Mouse (Mus musculus): ENCODE data around the gene Tpst2. TPM values are rescaled to one million over a fixed set of nuclear protein-coding genes. Genes with fewer than 3 reads are reported as not detected.

The Tpst2 gene
- polyA plus RNA-seq (2012; rRNA removed), result 49.0 and 50.6 TPM in 2 replicates

GRCm38 (mm10) chr5:112276267-112276873 is at the start of gene Tpst2:
TSS of gene Tpst2 (plus strand) at chr5:112276691.

GRCm38 (mm10) chr5:112252400-112252799 is 24.1 kb upstream of the Tpst2 start, which contains the start of gene Cryba4:
TSS of gene Cryba4 (minus strand) at chr5:112252518.

GRCm38 (mm10) chr5:112255426-112255825 is 21.1 kb upstream of the Tpst2 start, which contains the start of gene Crybb1:
TSS of gene Crybb1 (plus strand) at chr5:112255815.

GRCm38 (mm10) chr5:112325546-112326445 is 49.3 kb downstream of the Tpst2 start, which contains the start of gene Tfip11:
TSS of gene Tfip11 (plus strand) at chr5:112326358.

GRCm38 (mm10) chr5:112342463-112343204 is 66.1 kb downstream of the Tpst2 start, which contains the start of the genes Srrd and Hps4:
TSS of gene Srrd (minus strand) at chr5:112343040.
TSS of gene Hps4 (plus strand) at chr5:112343083.

GRCm38 (mm10) chr5:112355910-112356309 is 79.4 kb downstream of the Tpst2 start, which contains the start of gene Gm6583:
TSS of gene Gm6583 (minus strand) at chr5:112356033.

Other genes with a start within 250 kb of the Tpst2 start
- gene Cryba4, start 24.2 kb upstream of the Tpst2 start, polyA plus RNA-seq (2012; rRNA removed), result 0.88 and 1.3 TPM in 2 replicates
- gene Crybb1, start 20.9 kb upstream of the Tpst2 start, polyA plus RNA-seq (2012; rRNA removed), result 0.81 TPM in 1 of 2 replicates, not detected in the other
- gene Tfip11, start 49.7 kb downstream of the Tpst2 start, polyA plus RNA-seq (2012; rRNA removed), result 41.7 and 44.2 TPM in 2 replicates
- 34.6 and 39.1 TPM in 2 replicates for gene Srrd, start 66.3 kb downstream of the Tpst2 start, polyA plus RNA-seq (2012; rRNA removed)
- gene Hps4, start 66.4 kb downstream of the Tpst2 start, polyA plus RNA-seq (2012; rRNA removed), result 65.7 and 69.9 TPM in 2 replicates
- gene Gm6583, start 79.3 kb downstream of the Tpst2 start, polyA plus RNA-seq (2012; rRNA removed), result not detected in 2 replicates
- 3.5 and 5.5 TPM in 2 replicates for gene Asphd2, start 118.2 kb downstream of the Tpst2 start, polyA plus RNA-seq (2012; rRNA removed)
- gene Gm6588, start 172.7 kb downstream of the Tpst2 start, polyA plus RNA-seq (2012; rRNA removed), result not detected in 2 replicates